Mouse (Mus musculus) CH12.LX (cell line): ENCODE measurements around the gene Hlf.

Experiments used
- CTCF ChIP-seq, 2 experiments: IDR thresholded peaks in 1 of 2; conservative IDR thresholded peaks in 1 of 2; 2 replicates each; pipeline ENCODE4 v1.5.1; 2011 to 2012; ENCODE audit warnings: low read depth in 2 of 2, low read length in 2 of 2, improper control_type of control experiment in 1 of 2, inconsistent platforms in 1 of 2, mild to moderate bottlenecking in 1 of 2, moderate library complexity in 1 of 2
- KAT2A ChIP-seq: IDR thresholded peaks from 2 replicates; pipeline ENCODE4 v1.6.1; 2012; ENCODE audit warnings: low read length, improper control_type of control experiment, inconsistent platforms; ENCODE audit not compliant: insufficient replicate concordance
- USF1 ChIP-seq: IDR thresholded peaks from 2 replicates; pipeline ENCODE4 v1.6.1; 2014; ENCODE audit warnings: low read depth, mild to moderate bottlenecking, inconsistent platforms, low read length, improper control_type of control experiment

- TF ChIP-seq KAT2A (no peak), CTCF (conservative IDR thresholded peaks at IDR 0.05 in 1 of 2, IDR thresholded peaks at IDR 0.05 in 1 of 2; ENCODE audit: low read depth in 2 of 2, low read length in 2 of 2) (no peak), USF1 (peak; percentile 46)
Measured at GRCm38 (mm10) chr11:90417921-90418320, 27.2 kb upstream of the Hlf start.
